Mouse (Mus musculus) adrenal gland (tissue): Measurements from ENCODE around the gene Caskin2.
"Not testable (repeated sequence)": the region's sequence is repeated elsewhere in the genome, so short reads cannot be mapped to it uniquely, and the experiment has no call there.

Source experiments
- intact Hi-C: fragments of 180-260 bp; cut with DNase I; formaldehyde crosslinking; loops from one replicate; pipeline ENCODE4 v1.15.1; 2025
- long read RNA-seq, 2 experiments: library from polyadenylated mRNA; unstranded; transcript quantifications; one replicate each; pipeline ENCODE4 v2.0.0; 2020; ENCODE audit warnings: borderline replicate concordance in 1 of 2; ENCODE audit not compliant: insufficient replicate concordance in 1 of 2

Gene Caskin2
- long read RNA-seq, experiment 1, full-length matches to known transcripts = 2 of 8 reads
- long read RNA-seq, experiment 1, partial matches to known transcripts = 2 of 8 reads
- long read RNA-seq, experiment 1, other reads (novel, unspliced or antisense) = 4 of 8 reads
- long read RNA-seq, experiment 2, partial matches to known transcripts = 8 of 8 reads
- long read RNA-seq, experiment 2, other reads (novel, unspliced or antisense) = 0 of 8 reads

- intact Hi-C loops = loop anchor here (1.0 to 5.0 kb wide), 3 partner anchors 86 to 166 kb away; no protein-coding TSS in a partner anchor
These were observed at the start of gene Caskin2 for GRCm38 (mm10) chr11:115813507-115814296. Gene Caskin2 (minus strand): TSS chr11:115813639.

GRCm38 (mm10) chr11:115859143-115859945 is 45.9 kb upstream of the Caskin2 start:
- intact Hi-C loops = no loop called here

- intact Hi-C loops = no loop called here
These were observed 44.9 kb upstream of the Caskin2 start, which contains the start of gene Myo15b for GRCm38 (mm10) chr11:115858354-115858753. Gene Myo15b (plus strand): TSS chr11:115858406.

- intact Hi-C loops = no loop called here
These were observed 44.5 kb upstream of the Caskin2 start for GRCm38 (mm10) chr11:115857936-115858335.

- intact Hi-C loops = not testable (repeated sequence)
These were observed 43.7 kb upstream of the Caskin2 start for GRCm38 (mm10) chr11:115857146-115857545.

- intact Hi-C loops = no loop called here
These were observed 41.2 kb upstream of the Caskin2 start for GRCm38 (mm10) chr11:115854674-115855073.

GRCm38 (mm10) chr11:115845819-115846218 is 32.4 kb upstream of the Caskin2 start:
- intact Hi-C loops = no loop called here

- intact Hi-C loops = no loop called here
These were observed 30.8 kb upstream of the Caskin2 start for GRCm38 (mm10) chr11:115844240-115844639.

GRCm38 (mm10) chr11:115843891-115844239 is 30.4 kb upstream of the Caskin2 start:
- intact Hi-C loops = no loop called here

- intact Hi-C loops = no loop called here
These were observed 29.9 kb upstream of the Caskin2 start for GRCm38 (mm10) chr11:115843141-115843890.

GRCm38 (mm10) chr11:115841961-115842550 is 28.6 kb upstream of the Caskin2 start:
- intact Hi-C loops = no loop called here

GRCm38 (mm10) chr11:115841044-115841443 is 27.6 kb upstream of the Caskin2 start:
- intact Hi-C loops = no loop called here

GRCm38 (mm10) chr11:115839732-115840131 is 26.3 kb upstream of the Caskin2 start:
- intact Hi-C loops = no loop called here

- intact Hi-C loops = no loop called here
These were observed 25.5 kb upstream of the Caskin2 start for GRCm38 (mm10) chr11:115838895-115839311.

GRCm38 (mm10) chr11:115837606-115838345 is 24.3 kb upstream of the Caskin2 start:
- intact Hi-C loops = no loop called here

GRCm38 (mm10) chr11:115836656-115837395 is 23.4 kb upstream of the Caskin2 start:
- intact Hi-C loops = no loop called here

GRCm38 (mm10) chr11:115834033-115834432 is 20.6 kb upstream of the Caskin2 start:
- intact Hi-C loops = no loop called here

GRCm38 (mm10) chr11:115833021-115833513 is 19.6 kb upstream of the Caskin2 start:
- intact Hi-C loops = no loop called here

GRCm38 (mm10) chr11:115832523-115832922 is 19.1 kb upstream of the Caskin2 start:
- intact Hi-C loops = no loop called here
